Mouse (Mus musculus) ES-E14 (cell line): ENCODE measurements around the gene Nupr1. TPM values are rescaled to one million over a fixed set of nuclear protein-coding genes. Genes with fewer than 3 reads are reported as not detected.

Experiments
- DNase-seq: peaks from one replicate; pipeline ENCODE4 v3.0.0-alpha.2; 2013; ENCODE audit warnings: low read depth, low spot score
- H3K27ac ChIP-seq: 2 replicates; pipeline ENCODE4 v1.5.1; 2012; ENCODE audit warnings: low read depth, mild to moderate bottlenecking, low read length, moderate library complexity, mixed read lengths; ENCODE audit not compliant: poor library complexity, insufficient read depth, severe bottlenecking
- H3K36me3 ChIP-seq: 2 replicates; pipeline ENCODE4 v1.6.1; 2012; ENCODE audit warnings: mild to moderate bottlenecking, low read length, moderate library complexity, mixed read lengths; ENCODE audit not compliant: control insufficient read depth, poor library complexity, insufficient read depth, severe bottlenecking
- H3K4me1 ChIP-seq, 2 experiments: fragments of 150-350 bp in 1 of 2; sonication (generic) in 1 of 2; 2 replicates each; pipeline ENCODE4 v1.6.1; 2012; ENCODE audit warnings: low read length in 2 of 2, mild to moderate bottlenecking in 1 of 2, mixed read lengths in 1 of 2; ENCODE audit not compliant: control insufficient read depth in 2 of 2, insufficient read depth in 2 of 2, poor library complexity in 1 of 2
- H3K4me3 ChIP-seq, 2 experiments: fragments of 150-350 bp in 1 of 2; sonication (generic) in 1 of 2; 2 replicates each; pipeline ENCODE4 v1.5.1; 2012; ENCODE audit warnings: low read length in 2 of 2, low read depth in 1 of 2, mild to moderate bottlenecking in 1 of 2, mixed read lengths in 1 of 2; ENCODE audit not compliant: insufficient read depth in 1 of 2, poor library complexity in 1 of 2, severe bottlenecking in 1 of 2
- H3K9ac ChIP-seq: 2 replicates; pipeline ENCODE4 v1.6.1; 2012; ENCODE audit warnings: low read depth, mild to moderate bottlenecking, low read length, mixed read lengths; ENCODE audit not compliant: poor library complexity, insufficient read depth, severe bottlenecking
- H3K9me3 ChIP-seq: fragments of 150-350 bp; sonication (generic); 2 replicates; pipeline ENCODE4 v1.6.1; 2012; ENCODE audit warnings: low read depth, mild to moderate bottlenecking, low read length; ENCODE audit not compliant: control insufficient read depth, insufficient read depth
- CHD2 ChIP-seq: IDR thresholded peaks from 2 replicates; pipeline ENCODE4 v1.6.1; 2014; ENCODE audit warnings: mild to moderate bottlenecking, low read depth, low read length, inconsistent platforms
- HCFC1 ChIP-seq: IDR thresholded peaks from 2 replicates; pipeline ENCODE4 v1.6.1; 2012; ENCODE audit warnings: low read length, inconsistent platforms, borderline replicate concordance; ENCODE audit not compliant: insufficient read depth
- MAFK ChIP-seq: IDR thresholded peaks from 2 replicates; pipeline ENCODE4 v1.6.1; 2014; ENCODE audit warnings: mild to moderate bottlenecking, low read depth, low read length, inconsistent platforms; ENCODE audit not compliant: insufficient read depth
- ZC3H11A ChIP-seq: IDR thresholded peaks from 2 replicates; pipeline ENCODE4 v1.6.1; 2012; ENCODE audit warnings: low read depth, mild to moderate bottlenecking, inconsistent platforms, low read length, borderline replicate concordance
- ZNF384 ChIP-seq: IDR thresholded peaks from 2 replicates; pipeline ENCODE4 v1.6.1; 2012; ENCODE audit warnings: low read depth, low read length, inconsistent platforms
- in situ Hi-C, 2 experiments: fragments of 600-800 bp; cut with MboI; formaldehyde crosslinking; loops; one replicate each; pipeline ENCODE4 v1.15.1; 2025; ENCODE audit warnings: low sequenced_read_pairs in 2 of 2, inconsistent platforms in 1 of 2; ENCODE audit not compliant: unreplicated experiment in 2 of 2
- total RNA-seq: library from RNA; depleted of rRNA; stranded (reverse); fragments of 300-350 nt; gene quantifications from 2 replicates; pipeline ENCODE4 v1.2.3, GENCODE M21; 2012

Nupr1 gene
- total RNA-seq, 1 experiment: 16.4 TPM

GRCm38 (mm10) chr7:126657522-126657921 is 26.9 kb upstream of the Nupr1 start:
- TF ChIP-seq ZNF384: no peak
- TF ChIP-seq HCFC1: no peak
- TF ChIP-seq MAFK: no peak
- no peak for TF ChIP-seq ZC3H11A
- no peak for TF ChIP-seq CHD2
- Histone ChIP-seq H3K9me3 (no peaks in the 10 kb centered on the region), H3K4me1 (no peaks in the 10 kb centered on the region), H3K27ac (no peak overlapping the region), H3K36me3 (no peaks in the 10 kb centered on the region), H3K4me3 (no peak overlapping the region), H3K9ac (no peak overlapping the region)
- in situ Hi-C loops: no loop called here
- DNase-seq: no peak

GRCm38 (mm10) chr7:126655695-126656094 is 25.0 kb upstream of the Nupr1 start:
- H3K4me3 ChIP-seq: no peak overlapping the region
- no peaks in the 10 kb centered on the region for H3K9me3 ChIP-seq
- no peaks in the 10 kb centered on the region for H3K4me1 ChIP-seq
- no peak for TF ChIP-seq ZNF384
- H3K36me3 ChIP-seq: no peaks in the 10 kb centered on the region
- no peak overlapping the region for H3K27ac ChIP-seq
- in situ Hi-C loops: no loop called here
- no peak for DNase-seq
- H3K9ac ChIP-seq: no peak overlapping the region

DNA sequence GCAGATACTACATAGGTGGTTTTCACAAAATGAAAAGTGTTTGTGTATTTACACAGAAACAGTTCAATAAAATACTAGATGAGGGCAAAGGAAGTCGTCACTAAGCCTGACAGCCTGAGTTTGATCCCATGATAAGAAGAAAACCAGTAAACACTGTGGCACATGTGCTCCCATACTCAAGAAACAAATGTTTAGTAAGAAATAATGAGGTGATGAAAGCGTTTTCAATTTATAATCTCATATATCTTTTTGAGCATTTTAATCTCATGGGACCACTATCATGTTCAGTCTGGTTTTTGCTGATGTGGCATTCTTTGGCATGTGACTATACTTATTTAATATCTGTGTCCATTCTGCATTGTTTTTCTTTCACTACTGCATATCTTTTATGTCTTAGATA is 23.3 kb upstream of the Nupr1 start:
- H3K36me3 ChIP-seq: no peaks in the 10 kb centered on the region
- TF ChIP-seq CHD2: no peak
- TF ChIP-seq MAFK: peak; percentile 85
- TF ChIP-seq HCFC1: no peak
- in situ Hi-C loops: no loop called here
- H3K4me1 ChIP-seq: no peaks in the 10 kb centered on the region
- H3K9ac ChIP-seq: no peak overlapping the region
- H3K9me3 ChIP-seq: no peaks in the 10 kb centered on the region
- DNase-seq: no peak
- H3K27ac ChIP-seq: no peak overlapping the region
- no peak overlapping the region for H3K4me3 ChIP-seq

DNA sequence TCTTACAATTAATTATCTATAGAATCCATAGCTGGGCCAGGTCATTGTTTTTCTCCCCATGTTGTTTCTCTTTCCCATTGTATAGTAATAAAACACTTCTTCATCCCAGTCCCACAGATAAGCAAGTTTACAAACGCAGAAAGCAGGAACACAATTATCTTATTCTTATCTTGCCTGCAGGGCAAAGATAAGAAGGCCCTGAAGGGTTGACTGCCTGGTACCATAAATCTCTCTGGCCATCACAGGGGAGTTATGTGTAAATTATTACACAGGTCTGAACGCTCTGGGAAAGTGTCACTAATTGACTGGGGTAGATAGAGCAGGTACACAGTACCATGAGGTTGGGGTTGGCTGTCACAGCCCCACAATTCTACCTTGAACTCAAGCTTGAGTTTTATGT is 20.2 kb upstream of the Nupr1 start:
- Histone ChIP-seq H3K36me3 (no peaks in the 10 kb centered on the region), H3K9me3 (no peaks in the 10 kb centered on the region), H3K9ac (no peak overlapping the region), H3K4me3 (no peak overlapping the region), H3K4me1 (peaks cover 0 to 3% of the 10 kb centered on the region in 2 experiments; a peak in 2 of 4 replicates), H3K27ac (no peak overlapping the region)
- in situ Hi-C loops: no loop called here
- DNase-seq: no peak
- TF ChIP-seq HCFC1: no peak
- TF ChIP-seq CHD2: no peak
- TF ChIP-seq ZC3H11A: no peak
- no peak for TF ChIP-seq ZNF384
- TF ChIP-seq MAFK: no peak

- no peak for TF ChIP-seq ZNF384
- no peak for TF ChIP-seq CHD2
- no peak for TF ChIP-seq MAFK
- TF ChIP-seq ZC3H11A: no peak
- TF ChIP-seq HCFC1: peak; percentile 96
- Histone ChIP-seq H3K4me3 (peak within 1 kb of the TSS; percentile 84 to 96), H3K4me1 (peaks cover 2 to 11% of the 10 kb centered on the region in 2 experiments; a peak in 2 of 4 replicates), H3K9ac (peak within 1 kb of the TSS; percentile 99), H3K27ac (peak within 1 kb of the TSS; percentile 95), H3K9me3 (no peaks in the 10 kb centered on the region), H3K36me3 (no peaks in the 10 kb centered on the region)
- in situ Hi-C loops: no loop called here
- peak; percentile 82 for DNase-seq
Observed at GRCm38 (mm10) chr7:126649231-126650051, 18.8 kb upstream of the Nupr1 start, which contains the start of gene Sgf29. Sgf29 (plus strand) TSS chr7:126649309.
